Mouse (Mus musculus) granulocyte monocyte progenitor cell, adult 5-6 weeks (primary cell): Measurements from ENCODE around the gene Cep126. TPM values are rescaled to one million over a fixed set of nuclear protein-coding genes. Genes with fewer than 3 reads are reported as not detected.

Experiments
- total RNA-seq, 2 experiments: library from RNA; stranded (forward) in 1 of 2; stranded (reverse) in 1 of 2; fragments of 200-712, 200-1000 nt in 1 of 2; fragments of >200 nt in 1 of 2; fragmentation: Nextera tagmentation in 1 of 2; gene quantifications; 2 replicates each; pipeline ENCODE4 v1.2.3; 2014 to 2017

Gene Cep126
- total RNA-seq, 2 experiments from 2014 or later = 0.26 to 1.2 TPM

Other genes with a start within 250 kb of the Cep126 start
- gene Yap1, start 129.7 kb downstream of the Cep126 start, total RNA-seq (2014; fragmentation: Nextera tagmentation) = not detected in 2 replicates
- not detected in 2 replicates for gene Yap1, start 129.7 kb downstream of the Cep126 start, total RNA-seq (2017)
- gene Cfap300, start 91.5 kb downstream of the Cep126 start, total RNA-seq (2014; fragmentation: Nextera tagmentation) = 0.45 TPM in 1 of 2 replicates, not detected in the other
- gene Cfap300, start 91.5 kb downstream of the Cep126 start, total RNA-seq (2017) = not detected in 2 replicates